Mouse (Mus musculus) heart, postnatal 0 days (tissue): ENCODE measurements around the gene Lrrc75a. TPM values are rescaled to one million over a fixed set of nuclear protein-coding genes. Genes with fewer than 3 reads are reported as not detected.
A peak's percentile ranks its signal among the peaks of the same experiment; 100 is the strongest.

Experiments
- ATAC-seq: fragments of 200-750 bp; cut with Nextera tagmentation; 2 replicates; pipeline ENCODE4 v1.8.0; 2017; ENCODE audit warnings: low read depth, moderate number of reproducible peaks, moderate library complexity; ENCODE audit not compliant: insufficient read depth
- DNase-seq: peaks from one replicate; pipeline ENCODE4 v3.0.0-alpha.2; 2016; ENCODE audit warnings: low spot score
- H3K27ac ChIP-seq: fragments of 300-500 bp; sonication (generic); 2 replicates; pipeline ENCODE4 v1.5.1; 2014; ENCODE audit warnings: low read depth, mild to moderate bottlenecking
- H3K27me3 ChIP-seq: fragments of 300-500 bp; sonication (generic); 2 replicates; pipeline ENCODE4 v1.6.1; 2014; ENCODE audit warnings: low read length, mixed read lengths; ENCODE audit not compliant: control insufficient read depth, insufficient read depth
- H3K36me3 ChIP-seq: fragments of 300-500 bp; sonication (generic); replicated peaks from 2 replicates; pipeline ENCODE4 v1.6.1; 2014; ENCODE audit warnings: low read length, mixed read lengths; ENCODE audit not compliant: control insufficient read depth, insufficient read depth
- H3K4me1 ChIP-seq: fragments of 300-500 bp; sonication (generic); 2 replicates; pipeline ENCODE4 v1.6.1; 2014; ENCODE audit warnings: antibody characterized with exemption; ENCODE audit not compliant: control insufficient read depth, insufficient read depth
- H3K4me2 ChIP-seq: fragments of 300-500 bp; sonication (generic); 2 replicates; pipeline ENCODE4 v1.6.1; 2014; ENCODE audit warnings: low read depth, mild to moderate bottlenecking, low read length, moderate library complexity
- H3K4me3 ChIP-seq: fragments of 300-500 bp; sonication (generic); 2 replicates; pipeline ENCODE4 v1.5.1; 2014; ENCODE audit warnings: low read depth, low read length
- H3K9ac ChIP-seq: fragments of 300-500 bp; sonication (generic); replicated peaks from 2 replicates; pipeline ENCODE4 v1.6.1; 2014; ENCODE audit warnings: low read depth, low read length, mixed read lengths
- H3K9me3 ChIP-seq: fragments of 300-500 bp; sonication (generic); replicated peaks from 2 replicates; pipeline ENCODE4 v1.6.1; 2016; ENCODE audit warnings: low read length; ENCODE audit not compliant: control insufficient read depth
- CTCF ChIP-seq: IDR thresholded peaks from 2 replicates; pipeline ENCODE4 v1.5.1; 2016; ENCODE audit warnings: antibody characterized with exemption, control low read depth, low read depth
- EP300 ChIP-seq: IDR thresholded peaks from 2 replicates; pipeline ENCODE4 v1.6.1; 2016; ENCODE audit warnings: antibody characterized with exemption, low read depth
- WGBS: fragments of 180-500 bp; shearing (Covaris S2); extraction: QIAGEN DNeasy Blood & Tissue Kit; methylation state at CpG from one replicate; pipeline ENCODE4 v1.1.7; 2014; 5-methylcytosine and 5-hydroxymethylcytosine counted together
- polyA plus RNA-seq: library from polyadenylated mRNA; unstranded; fragments of >200 nt; fragmentation: Nextera tagmentation; extraction: Ambion mirVana; gene quantifications from 2 replicates; pipeline ENCODE4 v1.2.1, GENCODE M21; 2015
- total RNA-seq: library from RNA; depleted of rRNA; stranded (reverse); fragments of >200 nt; gene quantifications from 2 replicates; pipeline ENCODE4 v1.2.3, GENCODE M21; 2014; ENCODE audit warnings: low replicate concordance

Lrrc75a gene
- total and polyA plus RNA-seq, 2 experiments from 2014 or later: 9.6 to 33.9 TPM

DNA sequence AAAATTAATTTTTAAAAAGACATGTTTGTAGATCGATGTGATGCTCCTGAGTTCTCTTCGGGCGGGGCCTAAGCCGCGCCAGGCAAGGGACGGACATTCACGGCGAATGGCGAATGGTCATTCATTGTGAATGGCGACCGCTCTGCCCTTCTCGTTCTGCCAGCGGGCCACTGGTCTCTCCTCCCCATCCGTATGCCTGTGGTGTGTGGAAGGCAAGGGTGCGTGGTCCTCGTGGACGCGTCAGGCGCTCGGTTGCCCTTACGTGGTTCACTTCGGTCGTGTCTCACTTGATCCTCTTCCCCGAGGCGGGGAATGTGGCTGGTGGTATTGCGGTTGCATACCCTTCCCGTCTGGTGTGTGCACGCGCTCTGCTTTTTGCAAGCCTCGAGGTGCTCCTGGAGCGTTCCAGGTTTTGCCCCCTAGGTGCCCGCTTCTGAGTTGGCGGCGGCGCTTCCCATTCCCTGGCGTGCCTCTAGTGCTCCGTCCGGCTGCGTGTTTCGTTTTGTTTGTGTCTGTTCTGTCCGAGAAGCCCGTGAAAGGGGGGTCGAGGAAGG is 87.8 kb downstream of the Lrrc75a start:
- Histone ChIP-seq H3K4me3 (peak overlapping the region; percentile 45), H3K4me2 (peak overlapping the region; percentile 68), H3K4me1 (no peaks in the 10 kb centered on the region), H3K36me3 (no peaks in the 10 kb centered on the region), H3K9ac (peak overlapping the region; percentile 33; the same call in 1 of the 2 replicates), H3K27me3 (no peaks in the 10 kb centered on the region), H3K27ac (no peak overlapping the region), H3K9me3 (no peaks in the 10 kb centered on the region)
- TF ChIP-seq CTCF (no peak), EP300 (no peak)
- DNase-seq (no peak), ATAC-seq (peak; percentile 40; the same call in 1 of the 2 replicates)
- 19% methylated on average over 43 of the region's 43 CpGs for WGBS

DNA sequence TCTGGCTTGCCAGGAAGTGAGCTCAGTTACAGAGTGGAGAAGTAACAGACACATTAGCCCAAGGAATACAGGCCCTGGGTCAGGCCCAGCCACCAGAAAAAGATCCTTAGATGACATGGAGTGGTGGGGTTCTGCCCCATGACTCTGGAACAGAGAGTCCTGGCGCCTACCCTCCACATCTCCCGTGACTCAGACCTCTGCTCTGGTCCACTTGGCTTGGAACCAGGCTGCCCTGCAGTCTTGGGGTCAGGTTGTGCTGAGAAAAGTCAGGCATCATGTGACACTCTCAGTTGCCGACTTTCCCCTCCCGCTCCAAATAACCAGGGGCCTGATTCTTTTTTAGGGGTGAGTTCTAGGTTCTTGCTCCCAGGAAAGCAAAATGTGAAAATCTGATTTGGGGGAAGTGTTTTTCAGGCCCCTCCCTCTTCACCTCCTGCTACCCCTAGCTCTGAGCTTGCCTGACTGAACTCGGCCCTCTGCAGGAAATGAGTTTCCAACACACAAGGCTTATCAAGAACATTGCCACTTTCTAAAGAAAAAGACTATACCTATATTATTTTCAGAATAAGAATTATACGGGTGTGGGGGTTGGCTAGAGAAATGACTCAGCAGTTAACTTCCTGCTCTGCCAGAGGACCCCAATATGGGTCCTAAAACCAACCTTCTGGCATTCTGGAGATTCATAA is 89.2 kb downstream of the Lrrc75a start:
- no peak for DNase-seq
- H3K36me3 ChIP-seq: peaks cover 7% of the 10 kb centered on the region
- peak; percentile 64; the same call in 1 of the 2 replicates for ATAC-seq
- H3K4me3 ChIP-seq: no peak overlapping the region
- H3K4me1 ChIP-seq: peaks cover 11% of the 10 kb centered on the region
- 30% methylated on average over 6 of the region's 6 CpGs for WGBS
- TF ChIP-seq CTCF: no peak
- no peak for TF ChIP-seq EP300
- no peak overlapping the region for H3K9ac ChIP-seq
- H3K9me3 ChIP-seq: no peaks in the 10 kb centered on the region
- no peak overlapping the region for H3K4me2 ChIP-seq
- H3K27ac ChIP-seq: no peak overlapping the region
- no peaks in the 10 kb centered on the region for H3K27me3 ChIP-seq

DNA sequence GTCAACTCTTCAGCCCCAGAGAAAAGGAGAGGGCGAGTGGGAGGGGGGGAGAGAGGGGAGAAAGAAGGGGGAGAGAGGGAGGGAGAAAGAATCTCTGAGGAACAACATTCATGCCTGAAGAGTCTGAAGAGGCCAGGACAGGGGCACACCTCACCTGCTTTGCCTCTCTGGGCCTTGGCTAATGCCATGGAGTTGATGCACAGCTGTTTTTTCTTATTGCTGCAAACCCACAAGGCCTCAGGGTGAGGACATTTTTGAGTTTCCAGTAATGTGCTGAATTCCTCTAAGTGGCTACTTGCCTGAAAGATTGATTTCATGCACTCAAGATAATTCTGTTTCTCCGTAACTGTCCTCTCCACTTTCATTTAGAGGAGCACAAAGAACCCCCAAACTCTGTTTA is 90.2 kb downstream of the Lrrc75a start:
- no peak for ATAC-seq
- Histone ChIP-seq H3K9me3 (no peaks in the 10 kb centered on the region), H3K27ac (no peak overlapping the region), H3K4me3 (no peak overlapping the region), H3K4me2 (no peak overlapping the region), H3K4me1 (peaks cover 20% of the 10 kb centered on the region), H3K36me3 (peaks cover 16% of the 10 kb centered on the region), H3K27me3 (no peaks in the 10 kb centered on the region), H3K9ac (no peak overlapping the region)
- WGBS: 63% methylated on average over 2 of the region's 2 CpGs
- TF ChIP-seq EP300 (no peak), CTCF (no peak)
- DNase-seq: no peak

DNA sequence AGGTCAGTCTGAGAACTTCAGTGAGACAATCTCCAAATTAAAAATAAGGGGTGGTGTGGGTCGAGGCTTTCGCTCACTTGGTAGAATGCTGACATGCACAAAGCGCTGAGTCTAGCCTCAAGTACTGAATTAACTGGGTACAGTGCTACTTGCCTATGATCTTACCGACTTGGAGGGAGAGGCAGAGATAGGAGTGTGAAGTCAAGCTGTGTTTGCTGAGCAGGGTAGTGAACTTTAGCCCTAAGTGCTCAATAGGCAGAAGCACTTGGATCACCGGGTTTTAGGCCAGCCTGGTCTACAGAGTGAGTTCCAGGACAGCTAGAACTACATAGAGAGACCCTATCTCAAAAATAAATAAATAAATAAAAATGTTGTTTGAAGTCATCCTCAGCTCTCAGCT is 91.1 kb downstream of the Lrrc75a start:
- H3K4me2 ChIP-seq: no peak overlapping the region
- no peaks in the 10 kb centered on the region for H3K9me3 ChIP-seq
- no peak overlapping the region for H3K27ac ChIP-seq
- WGBS: 61% methylated on average over 5 of the region's 5 CpGs
- TF ChIP-seq EP300 (no peak), CTCF (no peak)
- no peaks in the 10 kb centered on the region for H3K27me3 ChIP-seq
- peaks cover 18% of the 10 kb centered on the region for H3K36me3 ChIP-seq
- no peak for DNase-seq
- ATAC-seq: no peak
- peaks cover 22% of the 10 kb centered on the region for H3K4me1 ChIP-seq
- no peak overlapping the region for H3K4me3 ChIP-seq
- no peak overlapping the region for H3K9ac ChIP-seq

DNA sequence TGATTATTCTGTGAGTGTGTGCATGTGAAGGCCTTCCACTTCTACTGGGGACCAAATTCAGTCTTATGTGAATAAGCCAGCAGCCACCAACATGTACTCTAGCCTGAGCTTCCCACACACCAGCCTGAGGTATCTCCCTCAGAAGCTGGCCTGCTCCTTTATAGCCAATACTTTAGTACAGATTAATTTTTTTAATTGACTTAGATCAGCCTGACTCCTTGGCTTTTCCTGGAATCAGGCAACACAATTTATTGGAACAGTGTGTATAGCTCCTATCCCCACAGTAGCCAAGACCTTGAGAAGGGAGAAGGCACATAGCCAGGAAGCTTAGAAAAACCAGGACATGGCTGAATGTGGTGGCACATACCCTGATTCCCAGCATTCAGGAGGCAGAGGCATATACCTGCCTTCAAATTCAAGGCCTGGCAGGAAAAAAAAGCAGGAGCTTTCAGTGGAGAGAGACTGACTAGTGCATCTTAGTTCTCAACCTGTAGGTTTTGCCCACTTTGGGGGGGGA is 92.4 kb downstream of the Lrrc75a start:
- ATAC-seq (no peak), DNase-seq (no peak)
- Histone ChIP-seq H3K9me3 (no peaks in the 10 kb centered on the region), H3K27me3 (no peaks in the 10 kb centered on the region), H3K36me3 (peaks cover 18% of the 10 kb centered on the region), H3K4me2 (no peak overlapping the region), H3K9ac (no peak overlapping the region), H3K27ac (no peak overlapping the region), H3K4me1 (peaks cover 22% of the 10 kb centered on the region), H3K4me3 (no peak overlapping the region)
- TF ChIP-seq EP300 (no peak), CTCF (no peak)
